Mouse (Mus musculus) small intestine, adult 2 months (tissue): Measurements from ENCODE around the gene Palb2. TPM values are rescaled to one million over a fixed set of nuclear protein-coding genes. Genes with fewer than 3 reads are reported as not detected.
"Not testable (repeated sequence)": the region's sequence is repeated elsewhere in the genome, so short reads cannot be mapped to it uniquely, and the experiment has no call there.

ENCODE experiments used
- H3K27ac ChIP-seq: fragments of 200-500 bp; 2 replicates; pipeline ENCODE4 v1.5.1; 2012; ENCODE audit warnings: low read depth, low read length, control low read depth, inconsistent platforms; ENCODE audit not compliant: insufficient read depth
- H3K27me3 ChIP-seq: fragments of 200-500 bp; 2 replicates; pipeline ENCODE4 v1.6.1; 2012; ENCODE audit warnings: mild to moderate bottlenecking, moderate library complexity, low read length, inconsistent platforms; ENCODE audit not compliant: control insufficient read depth, insufficient read depth
- H3K36me3 ChIP-seq: fragments of 200-500 bp; 2 replicates; pipeline ENCODE4 v1.6.1; 2012; ENCODE audit warnings: mild to moderate bottlenecking, low read length, control low read depth, inconsistent platforms; ENCODE audit not compliant: control insufficient read depth, insufficient read depth
- H3K4me1 ChIP-seq: fragments of 200-500 bp; 2 replicates; pipeline ENCODE4 v1.6.1; 2012; ENCODE audit warnings: low read length, inconsistent platforms, mixed read lengths; ENCODE audit not compliant: control insufficient read depth, insufficient read depth, insufficient read length
- H3K4me3 ChIP-seq: fragments of 200-500 bp; 2 replicates; pipeline ENCODE4 v1.5.1; 2012; ENCODE audit warnings: low read depth, mild to moderate bottlenecking, control low read depth, inconsistent platforms, low read length, moderate library complexity
- CTCF ChIP-seq: fragments of 200-500 bp; IDR thresholded peaks from 2 replicates; pipeline ENCODE4 v1.5.1; 2012; ENCODE audit warnings: low read depth, mild to moderate bottlenecking, control low read depth, inconsistent platforms, low read length, moderate library complexity, mixed read lengths; ENCODE audit not compliant: insufficient replicate concordance, insufficient read length; ENCODE audit errors: extremely low read depth
- POLR2A ChIP-seq: fragments of 200-500 bp; IDR thresholded peaks from 2 replicates; pipeline ENCODE4 v1.6.1; 2012; ENCODE audit warnings: low read depth, mild to moderate bottlenecking, control low read depth, inconsistent platforms, low read length, moderate library complexity
- WGBS: fragments of 180-500 bp; shearing (Covaris S2); methylation state at CpG from one replicate; pipeline ENCODE4 v1.1.7; 2018; 5-methylcytosine and 5-hydroxymethylcytosine counted together
- polyA plus RNA-seq: library from polyadenylated mRNA; depleted of rRNA; stranded (reverse); fragments of >200 nt; gene quantifications from 2 replicates; pipeline ENCODE4 v1.2.3, GENCODE M21; 2012

The Palb2 gene
- polyA plus RNA-seq, 1 experiment: 1.0 TPM

DNA sequence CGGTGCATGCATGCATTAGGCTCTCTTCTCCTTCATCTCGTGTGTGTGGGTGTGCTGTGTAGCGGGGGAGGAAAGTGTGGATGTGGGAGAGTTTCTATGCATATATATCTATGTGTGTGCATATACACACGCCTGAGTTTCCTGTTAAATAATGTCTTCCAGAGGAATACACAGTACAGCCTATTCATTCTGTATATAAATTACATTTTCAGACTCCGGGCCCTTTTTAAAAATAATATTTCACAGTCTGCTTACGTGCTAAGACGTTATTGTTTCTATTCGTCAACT lies 497 bp upstream of the Palb2 start:
- Histone ChIP-seq H3K36me3 (peaks cover 19% of the 10 kb centered on the region), H3K4me3 (peak overlapping the region; percentile 83), H3K27me3 (no peaks in the 10 kb centered on the region), H3K27ac (peak overlapping the region; percentile 36; the same call in 1 of the 2 replicates), H3K4me1 (no peaks in the 10 kb centered on the region; the same call in 1 of the 2 replicates)
- TF ChIP-seq POLR2A: no peak
- no peak for TF ChIP-seq CTCF
- WGBS: 8% methylated on average over 8 of the region's 8 CpGs

DNA sequence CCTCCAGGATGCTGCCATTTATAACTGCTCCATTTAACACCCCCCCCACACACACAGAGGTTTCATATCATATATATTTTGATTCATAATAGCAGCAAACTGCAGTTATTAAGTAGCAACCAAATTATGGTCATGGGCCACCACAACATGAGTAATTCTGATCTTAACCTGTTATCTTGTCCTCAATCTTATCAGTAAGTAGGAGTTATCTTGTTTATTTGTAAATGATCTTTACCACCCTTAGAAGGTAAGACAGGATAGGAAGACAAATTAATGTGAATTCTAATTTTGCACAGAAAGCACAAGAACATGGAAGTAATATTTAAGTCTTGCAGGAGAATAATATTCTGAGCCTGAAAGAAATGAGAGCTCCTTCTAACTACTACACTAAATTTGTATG lies 951 bp downstream of the Palb2 start:
- H3K4me3 ChIP-seq: no peak overlapping the region

DNA sequence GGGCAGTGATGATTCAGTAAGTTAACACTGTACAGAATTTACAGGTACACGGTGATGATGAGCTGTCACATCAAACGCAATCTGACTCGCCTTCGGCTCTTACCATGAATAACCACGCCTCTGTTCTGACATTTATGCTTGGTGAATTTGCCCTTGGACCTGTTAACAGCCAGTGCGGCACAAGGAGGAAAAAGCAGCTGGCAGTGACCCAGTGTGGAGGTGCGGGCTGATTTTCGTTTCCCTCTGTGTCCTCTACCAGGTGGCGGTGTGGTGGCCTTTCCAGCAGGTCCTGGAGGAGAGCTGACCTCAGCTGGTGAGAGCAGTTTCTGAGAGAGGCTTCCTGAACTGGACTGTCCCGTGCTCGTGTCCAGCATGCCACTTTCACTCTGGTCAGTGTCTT lies 5.8 kb downstream of the Palb2 start:
- WGBS: 86% methylated on average over 11 of the region's 11 CpGs
- peaks cover 7% of the 10 kb centered on the region for H3K36me3 ChIP-seq
- H3K4me1 ChIP-seq: no peaks in the 10 kb centered on the region
- H3K27me3 ChIP-seq: no peaks in the 10 kb centered on the region
- no peak overlapping the region for H3K4me3 ChIP-seq
- H3K27ac ChIP-seq: no peak overlapping the region
- no peak for TF ChIP-seq CTCF
- TF ChIP-seq POLR2A: no peak

More for the DNA sequence above, 951 bp downstream of the Palb2 start:
- Histone ChIP-seq H3K27me3 (no peaks in the 10 kb centered on the region), H3K4me1 (no peaks in the 10 kb centered on the region; the same call in 1 of the 2 replicates), H3K27ac (no peak overlapping the region), H3K36me3 (peaks cover 12% of the 10 kb centered on the region)
- no peak for TF ChIP-seq POLR2A
- no peak for TF ChIP-seq CTCF

GRCm38 (mm10) chr7:122125636-122126035 lies 7.1 kb downstream of the Palb2 start:
- Histone ChIP-seq H3K4me3 (no peak overlapping the region), H3K4me1 (no peaks in the 10 kb centered on the region), H3K27me3 (no peaks in the 10 kb centered on the region), H3K27ac (no peak overlapping the region), H3K36me3 (peaks cover 9% of the 10 kb centered on the region)
- WGBS: 77% methylated on average over 8 of the region's 8 CpGs
- TF ChIP-seq CTCF (no peak), POLR2A (no peak)

DNA sequence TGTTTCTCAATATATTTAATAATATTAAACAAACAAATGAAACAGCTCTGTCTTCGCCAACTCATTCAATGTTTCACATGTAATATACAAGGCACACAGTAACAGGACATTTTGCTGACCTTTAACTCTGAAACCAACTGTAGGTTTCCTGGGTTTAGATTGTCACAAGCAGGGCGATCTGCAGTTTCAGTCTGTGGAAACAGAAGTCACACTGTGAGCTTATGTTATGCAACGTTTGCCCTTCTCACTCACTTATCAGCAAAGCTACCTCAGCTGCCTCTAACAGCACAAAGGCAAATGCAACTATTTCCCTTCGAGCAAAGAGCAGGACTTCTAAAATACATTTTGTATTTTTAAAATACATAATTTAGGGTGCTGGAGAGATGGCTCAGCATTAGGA lies 9.3 kb downstream of the Palb2 start:
- Histone ChIP-seq H3K27me3 (no peaks in the 10 kb centered on the region), H3K4me1 (no peaks in the 10 kb centered on the region), H3K27ac (no peak overlapping the region), H3K36me3 (peaks cover 11% of the 10 kb centered on the region), H3K4me3 (no peak overlapping the region)
- 72% methylated on average over 4 of the region's 4 CpGs for WGBS
- TF ChIP-seq POLR2A: no peak
- no peak for TF ChIP-seq CTCF

DNA sequence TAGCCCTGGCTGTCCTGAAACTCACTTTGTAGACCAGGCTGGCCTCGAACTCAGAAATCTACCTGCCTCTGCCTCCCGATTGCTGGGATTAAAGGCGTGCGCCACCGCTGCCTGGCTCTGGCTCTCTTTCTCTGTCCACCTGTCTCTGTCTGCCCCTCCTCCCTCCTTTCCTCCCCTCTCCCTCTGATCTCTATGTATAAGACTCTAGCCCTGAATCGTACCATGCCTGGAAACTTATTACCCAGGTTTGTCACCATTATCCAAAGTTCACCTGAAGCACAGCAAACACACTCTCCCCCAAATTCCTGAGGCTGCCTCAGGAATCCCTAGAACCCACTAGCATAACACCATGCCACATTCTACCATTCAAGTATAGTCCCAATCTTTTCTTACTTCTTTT lies 24.6 kb downstream of the Palb2 start:
- H3K36me3 ChIP-seq: peaks cover 14% of the 10 kb centered on the region
- H3K4me1 ChIP-seq: no peaks in the 10 kb centered on the region
- no peak overlapping the region for H3K27ac ChIP-seq
- TF ChIP-seq CTCF (no peak), POLR2A (no peak)
- WGBS: 92% methylated on average over 6 of the region's 6 CpGs
- H3K4me3 ChIP-seq: no peak overlapping the region
- H3K27me3 ChIP-seq: no peaks in the 10 kb centered on the region

GRCm38 (mm10) chr7:122101747-122102244 lies 31.0 kb downstream of the Palb2 start, which contains the start of gene Ndufab1:
Ndufab1 (minus strand) TSS chr7:122101886.
- Histone ChIP-seq H3K27me3 (no peaks in the 10 kb centered on the region), H3K4me3 (peak within 1 kb of the TSS; percentile 94), H3K36me3 (peaks cover 16% of the 10 kb centered on the region), H3K4me1 (peaks cover 9% of the 10 kb centered on the region; the same call in 1 of the 2 replicates), H3K27ac (peak within 1 kb of the TSS; percentile 51)
- TF ChIP-seq CTCF (peak; percentile 79), POLR2A (0 out of 2 replicates have a peak, but pooled peaks have one; percentile 25)
- 1% methylated on average over 43 of the region's 43 CpGs for WGBS

GRCm38 (mm10) chr7:122101014-122101746 lies 31.6 kb downstream of the Palb2 start:
- H3K4me1 ChIP-seq, H3K27me3 ChIP-seq: not testable (repeated sequence)
- WGBS: 2% methylated on average over 28 of the region's 28 CpGs
- H3K4me3 ChIP-seq: peak overlapping the region; percentile 94
- H3K27ac ChIP-seq: peak overlapping the region; percentile 51
- peaks cover 20% of the 10 kb centered on the region for H3K36me3 ChIP-seq
